Mouse (Mus musculus) neutrophil, adult 5-6 weeks (primary cell): ENCODE data around the gene S100a7a. TPM values are rescaled to one million over a fixed set of nuclear protein-coding genes. Genes with fewer than 3 reads are reported as not detected.

Experiments used
- ATAC-seq: fragments of 151-379, 151-347 bp; 2 replicates; pipeline ENCODE4 v1.8.0; 2017; ENCODE audit warnings: mild to moderate bottlenecking, moderate TSS enrichment; ENCODE audit not compliant: insufficient number of reproducible peaks, poor library complexity, low FRiP score, severe bottlenecking; ENCODE audit errors: extremely low read depth
- total RNA-seq: library from RNA; stranded (forward); fragments of 200-1000 nt; gene quantifications from 2 replicates; pipeline ENCODE4 v1.2.3, GENCODE M21; 2017

The S100a7a gene
- total RNA-seq, 1 experiment from 2014 or later: 0.81 TPM

- ATAC-seq: no peak
These were observed 33.0 kb downstream of the S100a7a start for GRCm38 (mm10) chr3:90686835-90687234.

GRCm38 (mm10) chr3:90693496-90693895 is 39.7 kb downstream of the S100a7a start:
- peak; percentile 53; the same call in 1 of the 2 replicates for ATAC-seq

GRCm38 (mm10) chr3:90695613-90696012 is 41.8 kb downstream of the S100a7a start, which contains the start of gene S100a9:
Gene S100a9, minus strand, starts transcription at chr3:90695721.
- ATAC-seq: peak; percentile 72

GRCm38 (mm10) chr3:90702244-90702643 is 48.4 kb downstream of the S100a7a start:
- ATAC-seq: no peak

Other genes starting within 250 kb of the S100a7a start
- 17.3 and 23.2 TPM in 2 replicates for gene Ints3, start 220.4 kb upstream of the S100a7a start, total RNA-seq
- gene Npr1, start 188.2 kb upstream of the S100a7a start, total RNA-seq: 0.12 TPM in 1 of 2 replicates, not detected in the other
- 64.5 and 67.2 TPM in 2 replicates for gene Ilf2, start 177.9 kb upstream of the S100a7a start, total RNA-seq
- gene Snapin, start 163.0 kb upstream of the S100a7a start, total RNA-seq: 41.6 and 45.4 TPM in 2 replicates
- gene Chtop, start 144.5 kb upstream of the S100a7a start, total RNA-seq: 101 and 106 TPM in 2 replicates
- gene S100a1, start 139.6 kb upstream of the S100a7a start, total RNA-seq: 11.2 and 13.0 TPM in 2 replicates
- gene S100a13, start 139.6 kb upstream of the S100a7a start, total RNA-seq: 35.1 and 41.4 TPM in 2 replicates
- gene S100a14, start 127.2 kb upstream of the S100a7a start, total RNA-seq: 1.6 and 2.0 TPM in 2 replicates
- not detected in 2 replicates for gene S100a16, start 116.8 kb upstream of the S100a7a start, total RNA-seq
- gene S100a3, start 93.4 kb upstream of the S100a7a start, total RNA-seq: 1.4 and 2.3 TPM in 2 replicates
- gene S100a2, start 63.8 kb upstream of the S100a7a start, total RNA-seq: not detected in 2 replicates
- gene Gm42674, start 52.1 kb upstream of the S100a7a start, total RNA-seq: not detected in 2 replicates
- gene S100a4, start 50.2 kb upstream of the S100a7a start, total RNA-seq: 88.4 and 95.9 TPM in 2 replicates
- gene S100a5, start 45.5 kb upstream of the S100a7a start, total RNA-seq: not detected in 2 replicates
- gene S100a6, start 41.1 kb upstream of the S100a7a start, total RNA-seq: 1,146 and 1,580 TPM in 2 replicates
- gene S100a8, start 15.0 kb downstream of the S100a7a start, total RNA-seq: 8,742 and 9,143 TPM in 2 replicates
- 13,076 and 15,649 TPM in 2 replicates for gene S100a9, start 41.7 kb downstream of the S100a7a start, total RNA-seq
- 5.4 and 6.2 TPM in 2 replicates for gene Pglyrp4, start 72.9 kb downstream of the S100a7a start, total RNA-seq
- gene Gm5849, start 123.9 kb downstream of the S100a7a start, total RNA-seq: not detected in 2 replicates